Mouse (Mus musculus) frontal cortex, postnatal 36 days (tissue): ENCODE data around the gene Dab2ip.

Experiments
- DNase-seq, 2 experiments: peaks; one replicate each; pipeline ENCODE4 v3.0.0; 2022; ENCODE audit warnings: low spot score in 2 of 2

Dab2ip gene

GRCm38 (mm10) chr2:35680833-35681232 is 122.8 kb downstream of the Dab2ip start:
- no peak for DNase-seq

GRCm38 (mm10) chr2:35684005-35684404 is 125.9 kb downstream of the Dab2ip start:
- DNase-seq = no peak

- DNase-seq = no peak
These were observed 126.8 kb downstream of the Dab2ip start for GRCm38 (mm10) chr2:35684735-35685312.

GRCm38 (mm10) chr2:35686104-35686503 is 128.0 kb downstream of the Dab2ip start:
- no peak for DNase-seq

GRCm38 (mm10) chr2:35687557-35688070 is 129.5 kb downstream of the Dab2ip start:
- DNase-seq = no peak

- no peak for DNase-seq
These were observed 130.1 kb downstream of the Dab2ip start for GRCm38 (mm10) chr2:35688121-35688520.

GRCm38 (mm10) chr2:35688581-35688980 is 130.5 kb downstream of the Dab2ip start:
- DNase-seq = no peak

- DNase-seq = no peak
These were observed 131.8 kb downstream of the Dab2ip start for GRCm38 (mm10) chr2:35689881-35690280.

GRCm38 (mm10) chr2:35691257-35692049 is 133.4 kb downstream of the Dab2ip start:
- DNase-seq = no peak

GRCm38 (mm10) chr2:35692272-35692900 is 134.3 kb downstream of the Dab2ip start:
- no peak for DNase-seq

GRCm38 (mm10) chr2:35693037-35693436 is 135.0 kb downstream of the Dab2ip start:
- no peak for DNase-seq

GRCm38 (mm10) chr2:35694111-35694510 is 136.0 kb downstream of the Dab2ip start:
- no peak for DNase-seq

- no peak for DNase-seq
These were observed 138.1 kb downstream of the Dab2ip start for GRCm38 (mm10) chr2:35696193-35696541.

GRCm38 (mm10) chr2:35696542-35697391 is 138.7 kb downstream of the Dab2ip start:
- DNase-seq = no peak

- DNase-seq = no peak
These were observed 139.7 kb downstream of the Dab2ip start for GRCm38 (mm10) chr2:35697768-35698167.

GRCm38 (mm10) chr2:35700966-35701365 is 142.9 kb downstream of the Dab2ip start:
- DNase-seq = no peak

GRCm38 (mm10) chr2:35702001-35702400 is 143.9 kb downstream of the Dab2ip start:
- no peak for DNase-seq

GRCm38 (mm10) chr2:35702608-35703007 is 144.5 kb downstream of the Dab2ip start:
- no peak for DNase-seq

- DNase-seq = no peak
These were observed 145.2 kb downstream of the Dab2ip start for GRCm38 (mm10) chr2:35703241-35703640.

GRCm38 (mm10) chr2:35712611-35713010 is 154.5 kb downstream of the Dab2ip start:
- no peak for DNase-seq

- DNase-seq = no peak
These were observed 155.4 kb downstream of the Dab2ip start for GRCm38 (mm10) chr2:35713460-35713859.

GRCm38 (mm10) chr2:35714742-35715167 is 156.7 kb downstream of the Dab2ip start:
- DNase-seq = no peak
